Mouse (Mus musculus): ENCODE measurements around the gene Slc24a3. TPM values are rescaled to one million over a fixed set of nuclear protein-coding genes. Genes with fewer than 3 reads are reported as not detected.

Gene Slc24a3
- polyA plus RNA-seq, 2 experiments from 2014 or later = 0.90 to 1.1 TPM

DNA sequence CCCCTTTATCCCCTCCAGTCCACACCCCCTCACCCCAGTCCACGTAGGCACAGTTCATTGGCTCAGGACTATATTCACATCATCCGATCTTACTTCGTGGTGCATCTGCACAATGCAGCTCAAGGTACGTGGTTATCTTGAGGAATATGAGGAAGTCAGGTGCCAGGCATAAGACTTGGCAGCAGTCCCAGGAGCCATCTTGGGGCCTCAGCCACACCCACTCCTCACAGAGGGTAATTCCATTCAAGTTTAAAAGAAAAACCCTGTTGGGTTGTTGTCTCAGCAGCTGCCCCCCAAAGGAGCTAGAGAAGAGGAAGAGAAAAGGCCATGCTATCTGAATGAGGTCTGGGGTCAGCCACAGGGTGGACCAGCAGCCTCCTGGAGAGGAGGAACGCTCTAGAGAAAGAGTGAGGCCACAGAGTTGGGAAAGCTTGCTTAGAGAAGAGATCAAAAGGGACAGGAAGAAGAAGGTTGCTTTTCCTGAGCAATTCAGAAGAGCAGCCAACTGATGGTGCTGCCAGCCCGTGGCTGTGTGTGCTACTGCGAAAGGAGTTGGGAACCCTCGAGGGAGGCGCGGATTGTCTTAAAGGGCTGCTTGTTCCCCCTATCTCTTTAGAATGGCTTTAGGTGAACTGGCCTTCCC is 523.9 kb downstream of the Slc24a3 start:
- no peak for ATAC-seq

All from CD4-positive, CD25-positive, alpha-beta regulatory T cell, adult 4 months (primary cell).